Mouse (Mus musculus) B cell, adult 2 months (primary cell): ENCODE data around the gene Hnrnph1.
"Not testable (repeated sequence)": the region's sequence is repeated elsewhere in the genome, so short reads cannot be mapped to it uniquely, and the experiment has no call there.

Experiments used
- DNase-seq, 2 experiments: peaks; one replicate each; pipeline ENCODE4 v3.0.0; 2022

Gene Hnrnph1

GRCm38 (mm10) chr11:50376911-50377891 is at the start of gene Hnrnph1:
Gene Hnrnph1, plus strand, starts transcription at chr11:50376990.
- peak; percentile 99 for DNase-seq

DNA sequence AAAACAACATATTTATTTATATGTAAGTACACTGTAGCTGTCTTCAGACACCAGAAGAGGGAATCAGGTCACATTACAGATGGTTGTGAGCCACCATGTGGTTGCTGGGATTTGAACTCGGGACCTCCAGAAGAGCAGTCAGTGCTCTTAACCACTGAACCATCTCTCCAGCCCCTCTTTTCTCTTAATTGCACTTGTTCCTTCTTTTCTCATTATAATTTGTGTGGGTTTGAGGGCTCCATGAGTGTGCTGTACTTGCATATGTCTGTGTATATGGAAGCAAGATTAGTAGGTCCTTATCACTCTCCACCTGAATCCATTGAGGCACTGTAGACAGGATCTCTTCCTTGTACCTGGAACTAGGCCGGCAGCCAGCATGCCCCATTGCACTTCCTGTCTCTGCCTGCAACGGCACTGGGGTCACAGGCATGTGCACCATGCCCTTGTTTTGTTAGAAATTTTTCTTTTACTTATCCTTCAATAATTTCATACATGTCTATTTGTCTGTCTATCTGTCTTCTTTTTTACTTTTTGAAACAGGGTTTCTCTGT is 48.6 kb upstream of the Hnrnph1 start:
- peak in 1 of 2 experiments; percentile 6 for DNase-seq

GRCm38 (mm10) chr11:50329378-50329777 is 47.4 kb upstream of the Hnrnph1 start:
- no peak for DNase-seq

- DNase-seq = no peak
Observed at GRCm38 (mm10) chr11:50333181-50333580, 43.6 kb upstream of the Hnrnph1 start.

DNA sequence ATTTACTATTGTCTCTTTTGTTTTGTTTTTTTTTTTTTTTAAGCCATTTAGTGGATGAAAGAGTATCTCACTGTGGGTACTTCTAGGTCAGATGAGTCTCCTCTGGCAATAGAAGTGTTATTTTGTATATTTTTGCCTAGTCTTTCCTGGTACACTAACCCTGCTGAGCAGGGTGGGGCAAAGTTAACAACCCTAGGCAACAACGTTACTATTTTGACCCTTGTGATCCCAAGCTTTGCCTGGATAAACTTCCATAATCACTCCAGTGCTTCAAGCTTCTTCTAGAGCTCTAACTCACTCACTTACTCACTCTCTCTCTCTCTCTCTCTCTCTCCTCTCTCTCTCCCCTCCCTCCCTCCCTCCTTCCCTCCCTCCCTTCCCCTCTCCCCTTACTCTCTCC is 40.7 kb upstream of the Hnrnph1 start:
- DNase-seq = no peak

DNA sequence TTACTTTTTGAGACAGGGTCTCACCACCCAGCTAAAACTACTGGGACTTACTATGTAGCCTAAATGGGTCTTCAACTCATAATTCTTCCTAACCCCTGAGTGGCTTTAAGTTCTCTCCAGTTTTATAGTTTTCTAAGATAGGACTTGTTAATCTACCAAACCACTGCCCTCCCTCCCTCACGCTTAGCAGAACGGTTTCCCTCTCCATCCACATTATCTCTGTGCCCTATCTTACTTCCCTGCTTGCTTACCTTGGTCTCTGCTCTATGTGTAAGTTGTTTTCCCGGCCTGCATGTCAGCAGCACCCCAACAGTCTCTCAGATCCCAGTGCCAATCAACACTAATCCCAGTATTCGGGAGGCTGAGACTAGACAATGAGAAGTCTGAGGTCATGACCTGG is 39.9 kb upstream of the Hnrnph1 start:
- DNase-seq = no peak

GRCm38 (mm10) chr11:50345486-50345885 is 31.3 kb upstream of the Hnrnph1 start:
- no peak for DNase-seq

DNA sequence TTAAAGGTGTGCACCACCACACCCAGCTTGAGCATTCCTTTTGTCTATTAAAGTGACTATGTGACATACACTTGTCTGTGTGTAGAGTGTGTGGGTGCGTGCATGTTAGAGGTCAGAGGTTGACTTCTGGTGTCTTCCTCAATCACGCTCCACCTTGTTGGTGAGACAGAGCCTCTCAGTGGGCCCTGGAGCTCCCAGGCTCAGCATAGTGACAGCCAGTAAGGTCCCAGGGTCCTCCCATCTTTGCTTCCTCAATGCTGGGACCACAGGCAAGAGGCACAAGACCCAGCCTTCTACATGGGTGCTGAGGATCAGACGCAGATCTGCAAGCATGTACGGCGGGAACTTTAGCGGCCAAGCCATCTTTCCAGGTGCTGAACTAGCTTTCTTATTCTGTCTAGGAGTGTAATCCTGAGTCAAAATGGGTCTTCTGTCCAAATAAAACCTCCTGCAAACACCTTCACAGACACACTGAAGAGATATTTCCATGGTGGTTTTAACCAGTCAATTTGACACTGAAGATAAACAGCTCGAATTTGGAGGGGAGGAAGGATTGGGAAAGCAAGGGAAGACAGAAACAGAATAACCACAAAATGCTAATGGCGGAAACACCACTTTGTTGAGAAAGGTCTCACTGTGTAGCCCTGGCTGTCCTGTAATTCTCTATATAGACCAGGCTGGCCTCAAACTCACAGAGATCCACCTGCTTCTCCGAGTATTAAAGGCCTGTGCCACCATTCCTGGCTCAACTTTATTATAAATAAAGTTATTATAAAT is 30.3 kb upstream of the Hnrnph1 start:
- DNase-seq = no peak

GRCm38 (mm10) chr11:50352177-50352576 is 24.6 kb upstream of the Hnrnph1 start:
- no peak for DNase-seq

GRCm38 (mm10) chr11:50354162-50354561 is 22.6 kb upstream of the Hnrnph1 start, which contains the start of gene Cby3:
Gene Cby3, plus strand, starts transcription at chr11:50354462.
- no peak for DNase-seq

- DNase-seq = no peak
Observed at GRCm38 (mm10) chr11:50354851-50355250, 21.9 kb upstream of the Hnrnph1 start.

DNA sequence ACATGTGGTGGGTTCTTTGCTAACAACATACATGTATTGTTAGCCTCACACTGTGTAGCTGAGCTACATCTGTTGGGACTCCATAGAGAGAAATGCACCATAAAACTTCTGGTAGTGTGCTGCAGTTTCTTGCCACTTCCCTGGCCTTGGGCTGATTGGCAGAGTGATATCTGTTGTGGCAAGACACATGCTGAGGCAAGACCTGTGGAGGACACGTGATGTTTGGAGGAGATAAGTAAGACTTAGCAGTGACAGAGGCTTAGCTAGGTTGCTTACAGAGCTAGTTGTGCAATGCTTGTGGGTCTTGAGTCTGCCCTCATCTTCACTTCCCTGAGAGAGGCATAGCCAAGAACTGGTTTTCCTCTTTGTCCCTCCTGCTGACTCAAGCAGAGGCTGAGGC is 21.4 kb upstream of the Hnrnph1 start:
- DNase-seq = no peak

GRCm38 (mm10) chr11:50358950-50359861 is 17.6 kb upstream of the Hnrnph1 start:
- DNase-seq = peak; percentile 19 to 36

- not testable (repeated sequence) for DNase-seq
Observed at GRCm38 (mm10) chr11:50361282-50361681, 15.5 kb upstream of the Hnrnph1 start.

DNA sequence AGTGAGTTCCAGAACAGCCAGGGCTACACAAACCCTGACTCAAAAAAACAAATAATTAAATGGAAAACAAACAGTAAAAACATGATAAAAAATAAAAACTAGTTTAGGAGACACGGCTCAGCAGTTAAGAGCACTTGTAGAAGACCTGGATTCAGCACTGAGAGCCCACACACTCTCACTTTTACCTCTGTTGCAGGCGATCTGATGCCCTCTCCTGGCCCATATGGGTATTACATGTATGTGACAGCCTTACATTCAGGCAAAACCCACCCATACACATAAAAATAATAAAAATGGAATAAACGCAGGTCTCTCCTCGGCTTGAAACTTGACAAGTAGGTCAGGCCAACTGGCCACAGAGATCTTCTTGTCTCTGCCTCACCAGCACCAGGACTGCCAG is 12.2 kb upstream of the Hnrnph1 start:
- peak; percentile 87 to 89 for DNase-seq

GRCm38 (mm10) chr11:50365322-50365721 is 11.5 kb upstream of the Hnrnph1 start:
- no peak for DNase-seq

DNA sequence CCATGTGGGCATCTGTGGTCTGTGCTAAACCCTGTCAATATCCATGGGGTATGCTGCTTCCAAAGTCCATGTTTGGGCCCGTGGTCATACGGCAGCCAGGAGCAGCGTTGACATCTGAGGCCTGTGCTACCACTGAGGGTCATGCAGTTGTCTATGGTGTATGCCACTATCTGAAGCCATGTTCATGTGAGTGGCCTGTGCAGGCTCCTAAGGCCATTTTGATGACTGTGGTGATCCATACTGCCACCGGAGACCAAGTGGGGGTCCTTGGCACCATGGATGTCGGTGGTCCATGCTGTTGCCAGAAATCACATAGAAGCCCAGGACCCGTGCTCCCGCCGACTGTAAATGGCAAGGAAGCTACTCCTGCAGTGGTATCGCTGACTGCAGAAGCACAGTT is 9.3 kb upstream of the Hnrnph1 start:
- DNase-seq = no peak

- DNase-seq = no peak
Observed at GRCm38 (mm10) chr11:50369360-50369911, 7.4 kb upstream of the Hnrnph1 start.

DNA sequence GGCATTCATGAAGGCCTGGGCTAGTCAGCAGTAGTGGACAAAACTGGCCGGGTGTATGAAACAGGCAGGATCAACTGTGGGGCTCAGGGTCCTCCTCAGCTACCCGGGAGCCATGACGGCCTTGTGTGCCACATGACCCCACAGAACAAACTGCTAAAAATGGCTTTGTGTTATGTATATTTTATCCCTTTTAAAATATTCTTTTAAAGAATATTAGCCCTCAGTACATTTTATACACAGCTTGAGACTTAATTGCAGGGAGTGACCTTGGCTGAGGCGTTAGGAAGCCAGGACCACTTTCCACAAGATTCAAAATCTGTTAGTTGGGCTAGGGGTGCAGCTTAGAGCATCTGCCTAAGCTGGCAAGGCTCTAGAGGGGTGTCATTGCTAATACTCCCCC is 5.8 kb upstream of the Hnrnph1 start:
- DNase-seq = no peak

GRCm38 (mm10) chr11:50371399-50371841 is 5.4 kb upstream of the Hnrnph1 start:
- peak; percentile 69 to 70 for DNase-seq

DNA sequence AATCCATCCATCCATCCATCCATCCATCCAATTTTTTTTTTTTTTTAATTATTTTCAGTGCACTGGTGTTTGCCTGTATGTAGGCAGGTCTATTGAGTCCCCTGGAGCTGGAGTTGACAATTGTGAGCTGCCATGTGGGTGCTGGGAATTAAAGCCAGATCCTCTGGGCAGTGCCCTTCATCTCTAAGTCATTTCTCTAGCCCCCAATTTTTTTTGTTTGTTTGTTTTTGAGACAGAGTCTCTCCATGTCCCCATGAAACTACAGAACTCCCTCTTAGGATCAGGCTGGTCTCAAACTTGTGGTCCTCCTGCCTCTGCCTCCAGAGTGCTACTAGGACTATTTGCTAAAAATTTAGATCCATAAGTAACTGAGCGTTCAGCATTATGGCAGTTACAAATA is 4.9 kb upstream of the Hnrnph1 start:
- DNase-seq = no peak

DNA sequence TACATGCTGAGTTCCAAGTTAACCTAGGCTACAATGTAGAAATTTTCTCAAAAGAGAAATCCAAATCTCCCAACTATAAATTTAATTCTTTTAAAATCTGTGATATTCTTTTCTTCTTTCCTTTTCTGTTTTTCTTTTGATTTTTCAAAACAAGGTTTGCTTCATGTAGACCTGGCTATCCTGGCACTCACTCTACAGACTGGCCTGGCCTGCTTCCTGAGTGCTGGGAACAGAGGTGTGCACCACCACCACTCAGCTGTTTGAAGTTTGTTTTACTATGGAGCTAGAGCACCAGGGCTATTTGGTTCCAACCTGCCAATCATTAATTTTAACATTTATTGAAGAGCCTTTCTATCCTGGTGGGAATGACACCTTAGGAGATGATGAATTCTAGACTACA is 3.7 kb upstream of the Hnrnph1 start:
- DNase-seq = no peak
